Comparison of ENCODE assay signal across 9 mouse cellular contexts in the genomic region with DNA sequence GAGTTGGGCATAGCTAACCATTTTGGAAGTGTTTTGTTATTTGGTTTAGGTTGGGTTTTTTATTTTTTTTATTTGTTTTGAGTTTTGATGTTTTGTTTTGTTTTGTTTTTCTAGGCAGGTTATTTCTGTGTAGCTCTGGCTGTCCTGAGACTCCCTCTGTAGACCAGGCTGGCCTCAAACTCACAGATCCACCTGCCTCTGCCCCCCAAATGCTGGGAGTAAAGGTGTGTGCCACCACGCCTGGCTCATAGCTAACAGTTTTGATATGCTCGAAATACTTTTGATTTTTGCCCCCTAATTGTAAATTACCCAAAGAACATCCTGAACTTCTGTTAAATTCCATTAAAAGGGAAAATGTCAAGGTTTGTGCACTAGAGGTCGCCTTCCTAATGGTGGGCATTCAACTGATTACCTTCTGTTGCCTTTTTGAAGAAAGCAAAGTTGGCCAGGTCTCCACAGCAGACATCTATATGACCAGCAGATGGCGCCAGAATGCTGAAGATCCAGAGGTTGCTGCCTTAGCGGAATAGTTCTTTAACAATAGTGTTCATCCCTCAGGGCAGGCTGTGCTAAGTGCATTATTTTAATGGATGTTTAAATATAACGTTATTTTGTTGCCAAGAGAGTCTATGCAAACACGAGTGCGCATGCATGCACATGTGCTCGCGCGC.
DNase-seq lines count a peak whose midpoint lies in the region; ATAC-seq and TF ChIP-seq lines count a peak whose summit lies in the region.
"Had no signal": no experiment of that assay in that cellular context is flagged by ENCODE, and none has a peak within 500 bp of the region (broad histone marks: within the 10 kb centered on the region; RNA-seq: fewer than 3 reads in every experiment).

No protein-coding gene starts in this region.

- H3K27me3 ChIP-seq in heart, embryonic 12.5 days (replicated peaks), result no peaks in the 10 kb centered on the region
- no peaks in the 10 kb centered on the region for H3K27me3 ChIP-seq in liver, adult 2 months (ENCODE audit: control insufficient read depth, insufficient read depth, low read length)
- H3K27me3 ChIP-seq in neural tube, embryonic 12.5 days (replicated peaks), result no peaks in the 10 kb centered on the region
- H3K27me3 ChIP-seq: heart, embryonic 13.5 days had no signal

- DNase-seq in CD8-positive naive resting alpha-beta T cell, adult 2 months (ENCODE audit: low read depth in 2 of 2, low spot score in 2 of 2), result peak; percentile 6 to 10
- peak; percentile 93 for DNase-seq in brain, adult 2 months (ENCODE audit: low read depth, low spot score)
- peak; percentile 86 for DNase-seq in kidney, postnatal 10 days
- DNase-seq in liver, adult 2 months (ENCODE audit: extremely low read depth, low read depth, low spot score), result peak; percentile 51
- peak; percentile 49 for DNase-seq in telencephalon, adult 2 months (ENCODE audit: low read depth, low spot score)

- 0 out of 2 replicates have a peak, but pooled peaks have one; percentile 53 for ATAC-seq in heart, embryonic 12.5 days (ENCODE audit: insufficient number of reproducible peaks, low FRiP score)
- ATAC-seq in neural tube, embryonic 12.5 days (ENCODE audit: low FRiP score, low read depth), result peak; percentile 85

- H3K79me2 ChIP-seq in liver, adult 2 months (ENCODE audit: control insufficient read depth, insufficient read depth, low read length), result no peaks in the 10 kb centered on the region

- 0 out of 2 replicates have a peak, but pooled peaks cover 5% of the 10 kb centered on the region for H3K9me3 ChIP-seq in heart, embryonic 12.5 days (replicated peaks)
- H3K9me3 ChIP-seq in neural tube, embryonic 12.5 days, result no peaks in the 10 kb centered on the region
- H3K9me3 ChIP-seq: heart, embryonic 13.5 days had no signal

- no peak overlapping the region for H3K4me3 ChIP-seq in embryonic fibroblast, embryonic 13.5 days (ENCODE audit: insufficient read depth, low read length)
- H3K4me3 ChIP-seq in heart, embryonic 12.5 days, result no peak overlapping the region
- H3K4me3 ChIP-seq in liver, adult 2 months (ENCODE audit: insufficient read depth, low read depth, low read length), result no peak overlapping the region
- no peak overlapping the region for H3K4me3 ChIP-seq in neural tube, embryonic 12.5 days
- H3K4me3 ChIP-seq: heart, embryonic 13.5 days had no signal

- H3K4me1 ChIP-seq in embryonic fibroblast, embryonic 13.5 days (ENCODE audit: control insufficient read depth, insufficient read depth, low read length), result no peaks in the 10 kb centered on the region
- no peaks in the 10 kb centered on the region for H3K4me1 ChIP-seq in heart, embryonic 12.5 days (replicated peaks)
- H3K4me1 ChIP-seq in liver, adult 2 months (ENCODE audit: control insufficient read depth, insufficient read depth, low read length), result no peaks in the 10 kb centered on the region
- H3K4me1 ChIP-seq in neural tube, embryonic 12.5 days, result no peaks in the 10 kb centered on the region
- H3K4me1 ChIP-seq: heart, embryonic 13.5 days had no signal

- H3K36me3 ChIP-seq in heart, embryonic 12.5 days, result no peaks in the 10 kb centered on the region
- H3K36me3 ChIP-seq in liver, adult 2 months (ENCODE audit: control insufficient read depth, insufficient read depth, low read length), result no peaks in the 10 kb centered on the region
- no peaks in the 10 kb centered on the region for H3K36me3 ChIP-seq in neural tube, embryonic 12.5 days
- H3K36me3 ChIP-seq: heart, embryonic 13.5 days had no signal

- no peak overlapping the region for H3K27ac ChIP-seq in embryonic fibroblast, embryonic 13.5 days (ENCODE audit: insufficient read depth, low read length)
- no peak overlapping the region for H3K27ac ChIP-seq in heart, embryonic 12.5 days (ENCODE audit: poor library complexity, severe bottlenecking)
- H3K27ac ChIP-seq in liver, adult 2 months (replicated peaks; ENCODE audit: insufficient read depth, low read depth, low read length), result no peak overlapping the region
- no peak overlapping the region for H3K27ac ChIP-seq in neural tube, embryonic 12.5 days
- H3K27ac ChIP-seq: heart, embryonic 13.5 days had no signal

- TF ChIP-seq POLR2A in embryonic fibroblast, embryonic 13.5 days (IDR thresholded peaks at IDR 0.05; ENCODE audit: low read depth, low read length), result no peak
- no peak for TF ChIP-seq POLR2A in liver, adult 2 months (IDR thresholded peaks at IDR 0.05; ENCODE audit: extremely low read depth, insufficient read depth, low read length)

- H3K9ac ChIP-seq in heart, embryonic 12.5 days, result no peak overlapping the region
- no peak overlapping the region for H3K9ac ChIP-seq in liver, adult 2 months (ENCODE audit: low read depth, low read length)
- no peak overlapping the region for H3K9ac ChIP-seq in neural tube, embryonic 12.5 days
- H3K9ac ChIP-seq: heart, embryonic 13.5 days had no signal

- H3K4me2 ChIP-seq in heart, embryonic 12.5 days, result no peak overlapping the region
- H3K4me2 ChIP-seq in neural tube, embryonic 12.5 days (replicated peaks), result no peak overlapping the region
- H3K4me2 ChIP-seq: heart, embryonic 13.5 days had no signal

- WGBS in heart, embryonic 12.5 days, result 38% methylated on average over 11 of the region's 11 CpGs
- WGBS in liver, adult 2 months, result 49% methylated on average over 11 of the region's 11 CpGs
- WGBS in neural tube, embryonic 12.5 days, result 47% methylated on average over 11 of the region's 11 CpGs

- TF ChIP-seq CTCF in embryonic fibroblast, embryonic 13.5 days (IDR thresholded peaks at IDR 0.05; ENCODE audit: borderline replicate concordance, insufficient read depth, low read length), result peak; percentile 54; the same call in 1 of the 2 replicates
- TF ChIP-seq CTCF in liver, adult 2 months (IDR thresholded peaks at IDR 0.05; ENCODE audit: low read depth, low read length), result peak; percentile 74

Comparison
In these comparisons a context has a peak if more than half of its experiments do, and no peak if none do; other contexts are left out.
1. DNase-seq: peak in every context shown above with its lines; median percentile 93 in brain, adult 2 months; 86 in kidney, postnatal 10 days; 51 in liver, adult 2 months; 49 in telencephalon, adult 2 months; 8 in CD8-positive naive resting alpha-beta T cell, adult 2 months.